Mouse (Mus musculus) neutrophil, adult 5-6 weeks (primary cell): ENCODE measurements around the gene E2f8. TPM values are rescaled to one million over a fixed set of nuclear protein-coding genes. Genes with fewer than 3 reads are reported as not detected.

Experiments
- ATAC-seq: fragments of 151-379, 151-347 bp; 2 replicates; pipeline ENCODE4 v1.8.0; 2017; ENCODE audit warnings: mild to moderate bottlenecking, moderate TSS enrichment; ENCODE audit not compliant: insufficient number of reproducible peaks, poor library complexity, low FRiP score, severe bottlenecking; ENCODE audit errors: extremely low read depth
- total RNA-seq: library from RNA; stranded (forward); fragments of 200-1000 nt; gene quantifications from 2 replicates; pipeline ENCODE4 v1.2.3, GENCODE M21; 2017

E2f8 gene
- total RNA-seq, 1 experiment from 2014 or later: 2.0 TPM

DNA sequence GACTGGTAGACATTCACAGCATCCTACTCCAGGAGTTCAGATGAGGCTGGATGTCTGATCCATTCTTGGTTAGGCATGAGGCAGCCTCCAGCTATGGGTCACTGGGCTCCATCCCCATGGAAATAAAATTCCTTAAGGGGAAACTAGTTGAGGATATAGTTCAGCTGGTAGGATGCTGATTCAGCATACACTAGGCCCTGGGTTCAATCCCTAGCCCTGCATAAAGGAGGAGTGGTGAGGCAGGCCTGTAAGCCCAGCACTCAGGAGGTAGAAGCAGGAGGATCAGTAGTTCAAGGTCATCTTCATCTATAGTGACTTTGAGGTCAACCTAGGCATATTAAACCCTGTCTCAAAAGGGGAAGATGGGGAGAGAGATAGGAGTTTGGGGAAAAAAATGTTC lies 17.2 kb downstream of the E2f8 start:
- ATAC-seq: no peak

DNA sequence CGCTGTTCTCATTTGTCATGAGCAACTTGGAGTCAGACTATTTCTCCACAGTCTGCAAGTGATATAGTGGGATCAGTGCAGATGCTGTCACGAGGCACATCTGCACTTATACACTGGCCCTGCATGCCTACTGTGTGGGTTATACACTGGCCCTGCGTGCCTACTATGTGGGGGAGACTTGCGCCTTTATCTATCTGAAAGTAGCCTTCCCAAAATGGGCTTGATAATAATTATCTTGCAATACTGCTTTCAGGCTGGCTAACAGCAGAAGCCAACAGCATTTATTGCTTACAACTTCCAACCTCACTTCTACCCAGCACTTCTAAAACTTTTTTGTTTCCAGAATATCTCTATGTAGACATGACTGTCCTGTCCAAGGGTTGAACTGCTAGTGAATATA lies 19.6 kb downstream of the E2f8 start:
- no peak for ATAC-seq

- ATAC-seq: no peak
These were observed 20.4 kb downstream of the E2f8 start for GRCm38 (mm10) chr7:48860948-48861347.

DNA sequence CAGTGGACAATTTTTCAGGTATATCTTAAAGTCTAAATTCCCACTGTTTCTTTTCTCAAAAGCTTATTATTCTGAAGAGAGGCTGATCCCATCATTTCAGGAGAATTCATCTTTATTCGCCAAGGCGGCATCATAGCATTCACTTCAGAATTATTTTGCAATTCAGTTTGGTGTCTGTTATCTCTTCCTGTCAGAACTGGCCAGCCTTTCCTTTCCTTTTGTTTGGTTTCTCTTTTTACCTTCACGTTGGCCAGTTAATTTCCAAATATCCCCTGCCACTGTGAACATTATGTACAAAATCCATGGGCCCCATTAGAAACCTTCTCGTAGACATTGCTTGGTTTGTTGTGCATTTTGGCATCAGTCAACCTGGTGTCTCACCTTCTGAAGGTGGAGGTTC lies 22.0 kb downstream of the E2f8 start:
- ATAC-seq: no peak

- no peak for ATAC-seq
These were observed 23.1 kb downstream of the E2f8 start for GRCm38 (mm10) chr7:48858257-48858656.

DNA sequence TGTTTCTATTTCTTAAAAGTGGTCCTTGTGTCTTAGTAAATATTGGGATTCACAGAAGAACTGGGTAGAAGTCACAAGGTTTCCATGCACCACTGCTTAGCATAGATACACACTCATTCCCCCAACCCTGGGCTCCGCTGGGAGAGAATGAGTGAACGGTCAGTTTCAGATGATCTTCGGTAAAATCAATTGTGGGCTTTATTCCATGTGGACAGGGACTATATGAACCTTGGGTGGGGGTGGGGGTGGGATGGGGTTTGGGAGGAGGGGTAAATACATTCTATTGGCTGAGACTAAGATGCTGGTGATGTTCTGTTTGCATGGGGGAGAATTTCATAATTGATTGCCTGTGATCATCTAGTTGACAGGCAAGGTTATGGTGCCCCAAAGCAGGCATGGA lies 25.9 kb downstream of the E2f8 start:
- ATAC-seq: no peak

- ATAC-seq: no peak
These were observed 27.9 kb downstream of the E2f8 start for GRCm38 (mm10) chr7:48853496-48853895.

DNA sequence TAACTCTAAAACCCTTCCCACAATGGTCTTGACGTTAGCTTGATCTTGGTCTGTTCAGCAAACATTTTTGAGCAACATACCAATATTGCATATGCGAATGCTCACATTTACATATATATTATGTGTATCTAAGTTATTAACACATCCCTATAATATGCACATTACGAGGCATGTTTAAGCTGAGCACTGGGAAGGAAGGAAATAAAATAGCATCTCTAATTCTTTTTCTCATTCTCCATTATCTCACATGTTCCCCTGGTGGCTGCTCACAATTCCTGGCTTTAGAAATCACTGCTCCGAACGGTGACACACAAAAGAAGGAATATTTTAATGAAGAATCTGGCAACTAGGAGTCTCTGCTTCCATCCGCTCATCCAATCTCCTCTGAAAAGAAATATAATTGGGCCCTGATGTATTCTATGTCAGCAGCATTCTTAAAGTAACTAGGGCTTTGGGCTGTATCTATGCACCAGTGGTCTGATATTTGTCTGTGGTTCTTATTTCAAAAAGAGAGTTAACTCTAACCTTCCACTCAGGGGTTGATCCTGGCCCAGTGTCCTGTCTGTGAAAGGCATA lies 29.8 kb downstream of the E2f8 start:
- no peak for ATAC-seq

GRCm38 (mm10) chr7:48847820-48848650 lies 33.4 kb downstream of the E2f8 start, which contains the start of gene Csrp3:
Gene Csrp3, minus strand, starts transcription at chr7:48848033.
- no peak for ATAC-seq

- no peak for ATAC-seq
These were observed 34.6 kb downstream of the E2f8 start for GRCm38 (mm10) chr7:48846755-48847154.

- ATAC-seq: no peak
These were observed 36.0 kb downstream of the E2f8 start for GRCm38 (mm10) chr7:48845213-48845973.

DNA sequence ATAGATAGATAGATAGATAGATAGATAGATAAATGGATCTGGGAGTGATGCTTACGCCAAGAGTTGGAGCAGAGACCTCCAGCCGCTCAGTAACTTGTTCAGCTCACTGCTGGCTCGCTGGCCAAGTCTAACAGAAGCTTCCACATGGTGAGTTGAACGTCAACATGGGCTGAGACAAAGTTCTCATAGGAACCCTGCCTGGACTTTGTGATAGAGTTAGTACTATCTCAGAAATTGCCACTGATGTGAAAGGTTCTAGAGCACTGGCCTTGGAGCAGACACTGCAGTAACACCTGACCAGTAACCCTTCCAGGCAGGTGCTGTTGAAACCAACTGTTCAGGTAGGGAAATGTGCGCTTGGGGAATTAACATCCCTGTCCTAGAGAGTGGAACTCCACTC lies 37.9 kb downstream of the E2f8 start:
- no peak for ATAC-seq

DNA sequence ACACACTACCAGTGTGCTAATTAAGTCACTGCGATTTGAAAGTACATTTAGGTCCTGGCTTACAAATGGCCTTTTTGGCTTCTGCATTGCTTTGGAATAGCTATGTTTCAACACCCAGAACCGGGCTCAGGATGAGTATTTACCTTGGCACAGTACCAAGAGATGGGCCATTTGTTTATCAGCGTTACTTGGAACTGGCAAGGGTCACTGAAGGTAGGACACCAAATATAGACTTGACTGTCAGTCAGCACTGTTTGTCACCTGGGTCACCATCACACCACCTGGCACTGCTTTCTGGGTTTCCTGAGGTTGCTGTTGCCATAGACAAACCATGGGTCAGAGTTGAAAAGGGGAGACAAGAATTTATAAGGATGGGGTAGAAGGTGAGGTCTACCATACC lies 39.0 kb downstream of the E2f8 start:
- no peak for ATAC-seq

- no peak for ATAC-seq
These were observed 39.9 kb downstream of the E2f8 start for GRCm38 (mm10) chr7:48841538-48841937.

DNA sequence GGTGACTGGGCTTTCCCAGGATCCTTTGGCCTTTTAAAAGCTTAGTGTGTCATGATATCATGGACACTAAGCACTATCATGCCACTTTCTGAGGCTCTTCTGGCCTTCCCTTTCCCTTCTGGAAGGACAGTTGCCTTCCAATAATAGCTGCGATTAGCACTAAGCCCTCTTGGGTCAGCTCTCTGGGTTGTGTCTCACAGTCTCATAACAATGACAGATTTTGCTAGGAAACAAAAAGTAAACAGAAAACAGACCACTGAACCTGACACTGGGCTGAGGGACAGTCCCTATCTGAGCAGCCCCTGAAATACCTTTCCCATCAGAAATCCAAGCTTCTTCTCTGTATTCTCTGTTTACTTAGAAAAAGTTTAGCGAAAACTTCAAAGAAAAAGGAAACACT lies 40.9 kb downstream of the E2f8 start:
- ATAC-seq: no peak

DNA sequence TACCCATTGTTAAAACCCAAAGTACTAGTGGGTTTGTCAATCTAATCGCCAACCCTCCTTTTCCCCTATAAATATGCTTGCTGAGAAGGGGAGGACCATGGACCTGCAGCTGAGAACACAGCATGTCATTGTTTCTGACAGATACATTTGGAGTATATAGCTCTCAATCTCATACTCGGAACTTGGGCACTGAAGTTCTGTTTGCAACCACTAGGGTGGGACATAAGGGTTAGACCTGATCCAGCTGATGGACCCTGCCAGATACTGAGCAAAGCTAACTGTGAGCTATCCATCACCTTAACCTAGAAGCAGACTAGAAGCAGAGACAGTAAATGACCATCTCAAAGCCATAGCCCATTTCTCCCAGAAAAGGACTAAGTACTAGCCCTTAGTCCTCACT lies 43.0 kb downstream of the E2f8 start:
- no peak for ATAC-seq

GRCm38 (mm10) chr7:48836949-48837348 lies 44.4 kb downstream of the E2f8 start:
- no peak for ATAC-seq

DNA sequence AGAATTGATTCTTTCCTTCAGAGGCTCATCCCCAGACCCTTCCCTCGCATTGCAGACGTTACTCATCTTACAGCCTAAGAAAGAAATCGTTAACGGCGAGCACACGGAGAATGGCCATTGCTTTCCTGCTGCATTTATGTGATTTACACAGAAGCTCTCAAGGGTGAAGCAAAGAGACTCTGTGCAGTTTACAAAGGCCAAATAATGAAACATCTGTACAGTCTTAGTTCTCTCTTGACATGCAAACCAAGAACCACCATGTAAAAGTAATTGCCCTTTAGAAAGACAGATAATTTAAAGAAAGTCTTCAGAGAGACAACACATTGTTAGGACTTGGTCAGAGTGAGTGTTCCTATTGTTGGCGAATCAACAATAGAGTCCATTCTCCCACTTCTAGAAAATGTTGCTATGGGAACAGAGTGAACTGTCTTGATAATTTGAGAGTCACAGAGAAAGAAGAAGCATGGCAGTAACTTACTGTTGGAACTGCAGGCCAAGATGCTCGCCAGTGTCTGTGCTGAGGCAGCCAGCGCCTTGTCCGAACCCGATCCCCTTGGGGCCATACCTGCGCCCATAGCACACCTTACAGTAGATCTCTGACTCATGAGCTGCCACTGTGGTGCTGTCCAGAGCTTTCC lies 46.3 kb downstream of the E2f8 start:
- no peak for ATAC-seq

GRCm38 (mm10) chr7:48834371-48834970 lies 46.9 kb downstream of the E2f8 start:
- ATAC-seq: no peak
